Mouse (Mus musculus) intestine, embryonic 14.5 days (tissue): Measurements from ENCODE around the gene Gm11444. TPM values are rescaled to one million over a fixed set of nuclear protein-coding genes. Genes with fewer than 3 reads are reported as not detected.
A peak's percentile ranks its signal among the peaks of the same experiment; 100 is the strongest.

Experiments
- ATAC-seq: fragments of 200-750 bp; cut with Nextera tagmentation; replicated peaks from 2 replicates; pipeline ENCODE4 v1.8.0; 2017; ENCODE audit warnings: low read depth, moderate number of reproducible peaks, moderate TSS enrichment, moderate library complexity; ENCODE audit not compliant: low FRiP score, low TSS enrichment
- DNase-seq: peaks from one replicate; pipeline ENCODE4 v3.0.0-alpha.2; 2018; ENCODE audit warnings: low spot score
- H3K27ac ChIP-seq: fragments of 300-500 bp; sonication (generic); 2 replicates; pipeline ENCODE4 v1.5.1; 2014; ENCODE audit warnings: low read depth, mild to moderate bottlenecking, control low read depth
- H3K27me3 ChIP-seq: fragments of 300-500 bp; sonication (generic); replicated peaks from 2 replicates; pipeline ENCODE4 v1.6.1; 2014; ENCODE audit warnings: low read length, control low read depth; ENCODE audit not compliant: control insufficient read depth, insufficient read depth
- H3K36me3 ChIP-seq: fragments of 300-500 bp; sonication (generic); 2 replicates; pipeline ENCODE4 v1.6.1; 2014; ENCODE audit warnings: low read length, control low read depth; ENCODE audit not compliant: control insufficient read depth, insufficient read depth
- H3K4me1 ChIP-seq: fragments of 300-500 bp; sonication (generic); replicated peaks from 2 replicates; pipeline ENCODE4 v1.6.1; 2014; ENCODE audit warnings: low read length, control low read depth, mixed read lengths; ENCODE audit not compliant: control insufficient read depth, insufficient read depth
- H3K4me2 ChIP-seq: fragments of 300-500 bp; sonication (generic); 2 replicates; pipeline ENCODE4 v1.6.1; 2014; ENCODE audit warnings: low read length
- H3K4me3 ChIP-seq: fragments of 300-500 bp; sonication (generic); 2 replicates; pipeline ENCODE4 v1.5.1; 2014; ENCODE audit warnings: low read depth, low read length, control low read depth, mixed read lengths
- H3K9ac ChIP-seq: fragments of 300-500 bp; sonication (generic); 2 replicates; pipeline ENCODE4 v1.6.1; 2014; ENCODE audit warnings: mild to moderate bottlenecking, low read length
- H3K9me3 ChIP-seq: fragments of 300-500 bp; sonication (generic); 2 replicates; pipeline ENCODE4 v1.6.1; 2016; ENCODE audit warnings: low read length, control low read depth; ENCODE audit not compliant: control insufficient read depth
- WGBS: fragments of 180-500 bp; shearing (Covaris S2); extraction: QIAGEN DNeasy Blood & Tissue Kit; methylation state at CpG from one replicate; pipeline ENCODE4 v1.1.7; 2014; 5-methylcytosine and 5-hydroxymethylcytosine counted together
- polyA plus RNA-seq: library from polyadenylated mRNA; unstranded; fragments of >200 nt; fragmentation: Nextera tagmentation; extraction: Ambion mirVana; gene quantifications from 2 replicates; pipeline ENCODE4 v1.2.1, GENCODE M21; 2014

The Gm11444 gene
- polyA plus RNA-seq, 1 experiment from 2014 or later, result not detected

- DNase-seq (no peak), ATAC-seq (no peak)
- H3K27ac ChIP-seq, result no peak overlapping the region
- H3K36me3 ChIP-seq, result no peaks in the 10 kb centered on the region
- H3K4me2 ChIP-seq, result no peak overlapping the region
- no peak overlapping the region for H3K9ac ChIP-seq
- 67% methylated on average over 4 of the region's 4 CpGs for WGBS
- H3K27me3 ChIP-seq, result peaks cover 82% of the 10 kb centered on the region
- 0 out of 2 replicates have a peak, but pooled peaks cover 5% of the 10 kb centered on the region for H3K4me1 ChIP-seq
- H3K9me3 ChIP-seq, result no peaks in the 10 kb centered on the region
- no peak overlapping the region for H3K4me3 ChIP-seq
Observed at GRCm38 (mm10) chr11:85884498-85884897, 34.4 kb upstream of the Gm11444 start.

- no peak overlapping the region for H3K27ac ChIP-seq
- WGBS, result 56% methylated on average over 24 of the region's 24 CpGs
Observed at GRCm38 (mm10) chr11:85876059-85876788, 26.1 kb upstream of the Gm11444 start.

GRCm38 (mm10) chr11:85864363-85864762 is 14.2 kb upstream of the Gm11444 start:
- 42% methylated on average over 7 of the region's 7 CpGs for WGBS
- H3K36me3 ChIP-seq, result no peaks in the 10 kb centered on the region
- no peak for ATAC-seq
- no peak overlapping the region for H3K4me2 ChIP-seq
- H3K4me1 ChIP-seq, result no peaks in the 10 kb centered on the region
- H3K9me3 ChIP-seq, result no peaks in the 10 kb centered on the region
- no peak overlapping the region for H3K9ac ChIP-seq
- DNase-seq, result peak; percentile 50
- H3K4me3 ChIP-seq, result no peak overlapping the region
- H3K27ac ChIP-seq, result no peak overlapping the region
- no peaks in the 10 kb centered on the region for H3K27me3 ChIP-seq

More at GRCm38 (mm10) chr11:85876059-85876788, 26.1 kb upstream of the Gm11444 start:
- ATAC-seq (no peak), DNase-seq (peak; percentile 48)
- no peaks in the 10 kb centered on the region for H3K36me3 ChIP-seq
- no peak overlapping the region for H3K9ac ChIP-seq
- H3K4me3 ChIP-seq, result no peak overlapping the region
- no peaks in the 10 kb centered on the region for H3K9me3 ChIP-seq
- H3K4me2 ChIP-seq, result no peak overlapping the region
- H3K4me1 ChIP-seq, result no peaks in the 10 kb centered on the region
- H3K27me3 ChIP-seq, result peaks cover 8% of the 10 kb centered on the region

GRCm38 (mm10) chr11:85857997-85858698 is 8.0 kb upstream of the Gm11444 start:
- DNase-seq, result peak; percentile 41
- H3K9me3 ChIP-seq, result no peaks in the 10 kb centered on the region

GRCm38 (mm10) chr11:85850758-85851157 is 625 bp upstream of the Gm11444 start:
- Histone ChIP-seq H3K36me3 (no peaks in the 10 kb centered on the region), H3K9ac (no peak overlapping the region), H3K27me3 (peaks cover 5% of the 10 kb centered on the region; the same call in 1 of the 2 replicates), H3K4me3 (no peak overlapping the region), H3K27ac (no peak overlapping the region), H3K9me3 (no peaks in the 10 kb centered on the region), H3K4me2 (no peak overlapping the region), H3K4me1 (no peaks in the 10 kb centered on the region)
- peak; percentile 51 for DNase-seq
- 39% methylated on average over 6 of the region's 6 CpGs for WGBS
- no peak for ATAC-seq

More at GRCm38 (mm10) chr11:85857997-85858698, 8.0 kb upstream of the Gm11444 start:
- Histone ChIP-seq H3K36me3 (no peaks in the 10 kb centered on the region), H3K4me2 (no peak overlapping the region), H3K27ac (no peak overlapping the region), H3K4me3 (no peak overlapping the region), H3K9ac (no peak overlapping the region), H3K27me3 (no peaks in the 10 kb centered on the region), H3K4me1 (no peaks in the 10 kb centered on the region)
- ATAC-seq, result no peak
- WGBS, result 38% methylated on average over 6 of the region's 6 CpGs

- 3% methylated on average over 21 of the region's 21 CpGs for WGBS
- Histone ChIP-seq H3K4me3 (peak overlapping the region; percentile 23; the same call in 1 of the 2 replicates), H3K36me3 (no peaks in the 10 kb centered on the region), H3K9ac (peak overlapping the region; percentile 26; the same call in 1 of the 2 replicates), H3K4me2 (peak overlapping the region; percentile 51), H3K9me3 (no peaks in the 10 kb centered on the region), H3K4me1 (no peaks in the 10 kb centered on the region), H3K27me3 (peaks cover 16% of the 10 kb centered on the region), H3K27ac (no peak overlapping the region)
- ATAC-seq (peak; percentile 65), DNase-seq (peak; percentile 84)
Observed at GRCm38 (mm10) chr11:85849037-85849436, 1.1 kb downstream of the Gm11444 start.

- Histone ChIP-seq H3K4me1 (peaks cover 12% of the 10 kb centered on the region), H3K4me2 (no peak overlapping the region), H3K27ac (0 out of 2 replicates have a peak overlapping the region, but pooled peaks have one; percentile 10), H3K27me3 (peaks cover 24% of the 10 kb centered on the region), H3K9me3 (no peaks in the 10 kb centered on the region), H3K36me3 (no peaks in the 10 kb centered on the region), H3K4me3 (no peak overlapping the region), H3K9ac (no peak overlapping the region)
- WGBS, result 62% methylated on average over 4 of the region's 4 CpGs
- peak; percentile 52 for DNase-seq
- ATAC-seq, result no peak
Observed at GRCm38 (mm10) chr11:85846509-85846908, 3.6 kb downstream of the Gm11444 start.

GRCm38 (mm10) chr11:85845921-85846320 is 4.2 kb downstream of the Gm11444 start:
- peaks cover 30% of the 10 kb centered on the region for H3K27me3 ChIP-seq
- no peaks in the 10 kb centered on the region for H3K9me3 ChIP-seq
- H3K4me1 ChIP-seq, result peaks cover 16% of the 10 kb centered on the region
- WGBS, result 35% methylated on average over 5 of the region's 5 CpGs
- ATAC-seq (no peak), DNase-seq (peak; percentile 59)
- H3K36me3 ChIP-seq, result no peaks in the 10 kb centered on the region
- H3K9ac ChIP-seq, result no peak overlapping the region
- no peak overlapping the region for H3K4me3 ChIP-seq
- no peak overlapping the region for H3K27ac ChIP-seq
- H3K4me2 ChIP-seq, result no peak overlapping the region
